Mouse (Mus musculus) adrenal gland, adult 8-10 months (tissue): ENCODE results near the gene Igfbpl1. TPM values are rescaled to one million over a fixed set of nuclear protein-coding genes. Genes with fewer than 3 reads are reported as not detected.

Source experiments
- DNase-seq: peaks from one replicate; pipeline ENCODE4 v3.0.0; 2022
- total RNA-seq, 4 experiments: library from RNA; stranded (reverse); gene quantifications; 2 replicates each; pipeline ENCODE4 v1.2.4; 2022

Gene Igfbpl1
- total RNA-seq, result under 1 TPM; 0.20 to 0.67 (median 0.26) TPM

- no peak for DNase-seq
Observed at GRCm38 (mm10) chr4:45826275-45827040, at the start of gene Igfbpl1. Igfbpl1 (minus strand) TSS chr4:45826923.

- DNase-seq, result no peak
Observed at GRCm38 (mm10) chr4:45872147-45872546, 45.4 kb upstream of the Igfbpl1 start.

GRCm38 (mm10) chr4:45869021-45869815, 42.5 kb upstream of the Igfbpl1 start:
- no peak for DNase-seq

GRCm38 (mm10) chr4:45867416-45867815, 40.7 kb upstream of the Igfbpl1 start:
- DNase-seq, result no peak

GRCm38 (mm10) chr4:45861160-45861559, 34.4 kb upstream of the Igfbpl1 start:
- DNase-seq, result no peak

- DNase-seq, result peak; percentile 66
Observed at GRCm38 (mm10) chr4:45855803-45856424, 29.2 kb upstream of the Igfbpl1 start.

GRCm38 (mm10) chr4:45853496-45854246, 26.9 kb upstream of the Igfbpl1 start:
- DNase-seq, result no peak

GRCm38 (mm10) chr4:45851640-45852051, 24.9 kb upstream of the Igfbpl1 start:
- peak; percentile 84 for DNase-seq

GRCm38 (mm10) chr4:45849419-45849818, 22.7 kb upstream of the Igfbpl1 start:
- no peak for DNase-seq

- no peak for DNase-seq
Observed at GRCm38 (mm10) chr4:45848825-45849156, 22.1 kb upstream of the Igfbpl1 start.

- DNase-seq, result no peak
Observed at GRCm38 (mm10) chr4:45848109-45848824, 21.5 kb upstream of the Igfbpl1 start, which contains the start of gene Stra6l. Stra6l (plus strand) TSS chr4:45848664.

GRCm38 (mm10) chr4:45846263-45846662, 19.5 kb upstream of the Igfbpl1 start:
- no peak for DNase-seq

- no peak for DNase-seq
Observed at GRCm38 (mm10) chr4:45844355-45844754, 17.6 kb upstream of the Igfbpl1 start.

- DNase-seq, result no peak
Observed at GRCm38 (mm10) chr4:45833461-45833860, 6.7 kb upstream of the Igfbpl1 start.

GRCm38 (mm10) chr4:45831996-45832395, 5.3 kb upstream of the Igfbpl1 start:
- DNase-seq, result no peak

GRCm38 (mm10) chr4:45829907-45830759, 3.4 kb upstream of the Igfbpl1 start:
- no peak for DNase-seq

- DNase-seq, result no peak
Observed at GRCm38 (mm10) chr4:45824761-45825556, 1.8 kb downstream of the Igfbpl1 start.

GRCm38 (mm10) chr4:45824049-45824760, 2.5 kb downstream of the Igfbpl1 start:
- DNase-seq, result no peak
